Mouse (Mus musculus): ENCODE results near the gene Olfr575.
A peak's percentile ranks its signal among the peaks of the same experiment; 100 is the strongest.

The Olfr575 gene

DNA sequence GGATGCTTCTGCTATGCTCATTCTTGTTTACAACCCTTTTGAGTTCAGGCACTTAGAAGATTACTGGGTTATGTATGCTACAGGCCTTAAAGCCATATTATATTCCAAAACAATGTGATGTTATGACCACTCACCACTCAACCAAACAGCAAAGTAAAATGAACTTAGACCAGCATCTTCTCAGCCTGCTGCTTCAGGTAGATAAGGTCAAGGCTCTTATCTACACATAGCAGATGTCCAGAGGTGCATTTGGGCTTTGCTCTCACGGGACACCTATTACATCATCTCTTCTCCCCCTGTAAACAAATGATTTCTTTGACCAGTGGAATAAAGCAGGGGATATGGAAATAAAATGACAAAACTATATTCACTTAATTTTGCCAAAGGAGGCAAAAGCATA is at the start of gene Olfr575:
Gene Olfr575, minus strand, starts transcription at position 183 of the 400 bp plus-strand sequence.
- no peak for DNase-seq (ENCODE audit: extremely low spot score, low read depth, low spot score)

DNA sequence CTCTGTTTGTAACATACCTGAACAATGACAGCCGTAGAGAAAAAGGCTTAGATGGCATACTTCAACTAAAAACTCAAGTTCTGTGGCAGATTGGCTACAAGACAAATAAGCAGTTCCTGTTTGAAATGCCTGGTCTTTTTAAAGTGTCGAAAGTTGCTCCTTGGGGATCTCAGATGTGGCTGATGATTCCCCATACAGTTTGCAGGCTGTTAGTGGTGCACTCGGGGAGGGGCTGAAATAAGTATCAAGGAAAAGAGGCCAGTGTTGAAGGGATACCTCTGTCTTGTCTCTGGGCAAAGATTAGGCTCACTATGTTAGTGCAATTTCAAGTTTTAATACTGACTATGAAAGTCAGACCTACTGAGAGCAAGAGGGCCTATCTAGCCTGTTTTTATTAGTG is 30.6 kb upstream of the Olfr575 start, which contains the start of gene Olfr578:
Gene Olfr578, minus strand, starts transcription at position 101 of the 400 bp plus-strand sequence.
- no peak for DNase-seq (ENCODE audit: extremely low spot score, low read depth, low spot score)

DNA sequence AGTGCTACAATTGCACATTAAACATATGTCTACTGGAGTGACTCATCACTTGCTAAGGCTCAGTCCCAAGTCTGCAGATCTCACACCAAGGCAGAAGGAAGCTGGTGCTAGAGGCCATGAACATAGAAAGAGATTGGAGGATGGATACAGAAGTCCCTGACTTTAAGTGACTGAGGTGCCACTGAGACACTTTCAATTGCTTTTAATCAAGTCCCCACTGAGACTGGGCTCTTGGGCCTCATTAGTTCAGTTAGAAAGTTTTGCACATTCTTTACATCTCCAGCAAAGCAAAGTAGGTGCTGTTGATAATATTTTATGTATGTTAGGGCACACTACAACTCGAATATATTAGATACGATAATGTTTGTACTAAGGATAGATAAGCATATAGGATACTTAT is 17.3 kb upstream of the Olfr575 start, which contains the start of gene Olfr577:
Gene Olfr577, minus strand, starts transcription at position 101 of the 400 bp plus-strand sequence.
- DNase-seq (ENCODE audit: extremely low spot score, low read depth, low spot score): no peak

GRCm38 (mm10) chr7:102974399-102974798 is 15.8 kb upstream of the Olfr575 start:
- DNase-seq (ENCODE audit: extremely low spot score, low read depth, low spot score): no peak

GRCm38 (mm10) chr7:102962360-102962759 is 3.8 kb upstream of the Olfr575 start, which contains the start of gene Olfr576:
Gene Olfr576 (plus strand): TSS chr7:102962660.
- DNase-seq (ENCODE audit: extremely low spot score, low read depth, low spot score): no peak

DNA sequence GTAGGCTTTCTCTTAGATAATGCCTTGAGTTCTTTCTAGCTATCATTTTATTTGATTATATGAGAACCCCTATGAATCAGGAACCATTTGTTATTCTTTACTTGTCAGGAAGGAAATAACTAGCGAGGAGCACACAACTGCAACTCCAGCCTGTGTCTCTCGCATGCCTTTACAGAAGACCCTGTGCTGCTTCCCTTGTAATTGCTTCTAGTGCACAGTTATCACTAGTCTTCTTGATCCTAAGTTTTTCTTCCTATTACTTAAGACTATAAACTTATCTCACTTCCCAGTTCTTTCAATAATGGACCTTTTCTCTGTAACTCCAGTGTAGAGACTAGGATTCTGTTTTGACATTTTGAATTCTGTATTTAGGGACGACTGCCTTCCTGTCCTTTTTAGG is 438 bp downstream of the Olfr575 start:
- no peak for DNase-seq (ENCODE audit: extremely low spot score, low read depth, low spot score)

DNA sequence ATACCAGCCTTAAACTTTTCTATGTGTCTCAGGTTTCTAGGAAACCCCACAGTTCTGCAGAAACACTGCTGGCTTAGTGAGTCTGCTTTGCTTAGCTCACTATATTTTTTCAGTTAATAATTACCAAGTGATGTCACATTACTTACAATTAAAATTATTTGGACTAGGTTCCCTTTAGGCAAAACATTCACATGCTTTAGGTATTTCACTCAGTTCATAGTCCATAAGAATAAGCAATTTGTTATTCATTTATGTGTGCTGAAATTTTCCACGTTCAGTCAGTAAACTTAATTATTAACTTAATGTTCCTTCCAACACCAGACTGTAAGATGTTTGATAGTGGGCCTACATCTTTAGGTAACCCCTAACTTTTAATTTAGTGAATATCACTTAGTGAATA is 7.8 kb downstream of the Olfr575 start:
- DNase-seq (ENCODE audit: extremely low spot score, low read depth, low spot score): no peak

DNA sequence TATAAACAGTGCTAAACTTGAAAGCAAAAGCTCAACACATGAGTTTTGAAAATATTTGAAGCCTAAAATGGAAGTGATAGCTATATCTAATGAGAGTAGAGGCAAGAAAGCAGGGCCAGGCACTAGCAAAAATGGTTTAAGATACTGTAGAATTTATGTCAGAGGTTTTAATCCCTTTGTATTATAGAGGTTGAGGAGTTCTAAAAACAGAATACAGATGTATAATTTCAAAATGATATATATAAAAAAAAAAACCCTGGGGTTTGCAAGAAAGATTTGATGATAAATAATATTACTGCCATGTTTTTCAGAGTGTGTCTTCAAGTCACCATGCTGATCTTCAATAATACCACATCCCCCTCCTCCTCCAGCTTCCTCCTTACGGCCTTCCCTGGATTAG is 10.4 kb downstream of the Olfr575 start, which contains the start of gene Olfr574:
Gene Olfr574, plus strand, starts transcription at position 301 of the 400 bp plus-strand sequence.
- no peak for DNase-seq (ENCODE audit: extremely low spot score, low read depth, low spot score)

DNA sequence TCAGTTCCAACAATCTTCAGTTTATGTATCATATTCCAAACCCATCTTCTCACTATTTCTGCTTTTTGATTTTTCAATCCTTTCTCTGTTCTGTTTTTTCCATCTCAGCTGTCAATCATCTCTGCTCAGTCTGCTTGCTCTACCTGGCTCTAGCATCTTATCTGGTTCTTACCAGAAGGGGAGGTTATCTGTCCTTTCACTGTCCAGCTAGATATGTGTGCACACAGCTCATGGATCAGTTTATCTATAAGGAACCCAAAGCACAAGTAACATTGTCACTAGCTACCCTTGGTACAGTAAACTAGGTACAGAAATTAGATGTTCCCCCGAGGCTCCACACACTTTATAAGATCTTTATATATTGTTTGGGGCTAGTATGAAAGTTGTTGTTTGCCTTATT is 15.2 kb downstream of the Olfr575 start:
- DNase-seq (ENCODE audit: extremely low spot score, low read depth, low spot score): no peak

GRCm38 (mm10) chr7:102942475-102942874 is 16.1 kb downstream of the Olfr575 start, which contains the start of gene Olfr573-ps1:
Gene Olfr573-ps1 (minus strand): TSS chr7:102942575.
- no peak for DNase-seq (ENCODE audit: extremely low spot score, low read depth, low spot score)

GRCm38 (mm10) chr7:102927105-102927504 is 31.5 kb downstream of the Olfr575 start:
- DNase-seq (ENCODE audit: extremely low spot score, low read depth, low spot score): no peak

- DNase-seq (ENCODE audit: extremely low spot score, low read depth, low spot score): no peak
These were observed 34.5 kb downstream of the Olfr575 start, which contains the start of gene Olfr572 for GRCm38 (mm10) chr7:102924109-102924508. Gene Olfr572 (plus strand): TSS chr7:102924409.

DNA sequence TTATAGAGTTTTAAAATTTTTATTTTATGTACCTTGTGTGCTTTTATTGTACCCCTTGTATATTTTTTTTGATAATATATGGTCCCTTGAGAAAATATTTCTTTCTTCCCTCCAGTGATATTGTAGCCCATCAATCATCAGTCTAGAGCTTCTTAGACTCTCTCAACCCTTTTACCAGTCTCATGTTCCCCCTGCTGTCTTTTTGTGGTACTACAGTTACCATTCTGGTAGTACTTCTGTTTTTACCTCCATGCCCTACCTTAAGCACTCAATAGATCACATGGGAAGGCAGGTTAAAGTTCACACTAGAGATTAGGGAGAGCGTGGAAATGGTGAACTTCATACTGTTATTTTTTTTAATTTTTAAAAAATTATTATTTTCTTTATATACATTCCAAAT is 38.9 kb downstream of the Olfr575 start:
- peak; percentile 30 for DNase-seq (ENCODE audit: extremely low spot score, low read depth, low spot score)

DNA sequence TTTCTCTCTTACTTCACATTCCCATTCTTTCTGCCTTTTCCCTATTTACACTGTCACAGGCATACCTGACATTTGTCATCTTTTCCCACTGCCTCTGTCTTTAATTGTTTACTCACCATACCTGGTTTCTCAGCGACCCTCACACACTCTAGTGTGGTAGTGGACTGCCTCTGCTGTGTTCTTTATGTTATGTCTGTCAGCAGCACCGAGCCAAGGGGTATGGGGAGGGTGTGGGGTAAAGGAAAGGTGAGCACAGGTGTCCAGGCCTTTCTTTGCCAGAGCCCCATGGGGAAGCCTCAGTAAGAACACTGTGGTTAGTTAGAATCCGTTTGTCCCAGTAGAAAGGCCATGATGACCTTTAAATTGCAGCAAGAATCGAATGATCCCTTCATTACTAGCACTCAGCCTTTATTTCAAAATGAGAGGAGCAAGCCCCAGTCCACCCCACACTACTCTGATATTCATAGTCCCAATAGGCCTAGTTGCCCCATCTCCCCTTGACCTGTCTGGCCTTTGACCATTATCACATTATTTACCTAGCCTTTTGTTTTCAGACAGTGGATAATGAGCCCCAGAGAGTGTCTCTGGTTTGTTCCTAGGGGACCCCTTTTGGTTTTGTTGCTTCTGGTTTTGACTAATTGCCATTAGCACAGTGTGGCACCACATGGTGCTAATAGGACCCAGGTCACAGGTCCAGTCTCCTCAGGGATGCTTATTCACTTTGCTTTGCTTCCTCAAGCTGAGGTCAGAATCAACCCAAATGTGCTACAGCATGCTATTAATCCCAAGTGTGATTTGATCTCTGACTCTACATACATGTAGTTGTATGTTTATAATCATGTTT is 41.3 kb downstream of the Olfr575 start, which contains the start of gene Olfr571:
Gene Olfr571, minus strand, starts transcription at position 505 of the 844 bp plus-strand sequence.
- no peak for DNase-seq (ENCODE audit: extremely low spot score, low read depth, low spot score)

- DNase-seq (ENCODE audit: extremely low spot score, low read depth, low spot score): no peak
These were observed 42.2 kb downstream of the Olfr575 start for GRCm38 (mm10) chr7:102916405-102916804.

DNA sequence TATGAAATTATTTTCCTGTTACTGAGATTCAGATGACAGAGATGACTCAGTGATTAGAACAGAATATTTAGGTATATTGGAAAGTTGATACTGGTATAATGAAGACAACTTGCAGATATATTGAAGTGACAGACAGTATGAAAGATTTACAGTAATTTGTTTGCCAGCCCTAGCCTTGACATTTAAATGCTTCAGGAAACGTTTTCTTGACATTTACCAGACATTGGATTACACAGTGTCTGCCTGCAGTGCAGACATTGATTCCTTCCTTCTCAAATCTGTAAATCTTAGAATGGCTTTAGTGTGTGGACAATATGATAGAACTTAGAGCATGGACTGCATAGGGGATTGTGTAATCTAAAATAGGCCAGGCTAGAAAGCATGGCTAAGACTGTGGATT is 43.3 kb downstream of the Olfr575 start:
- no peak for DNase-seq (ENCODE audit: extremely low spot score, low read depth, low spot score)
